Mouse (Mus musculus): ENCODE results near the gene Htr3b. TPM values are rescaled to one million over a fixed set of nuclear protein-coding genes. Genes with fewer than 3 reads are reported as not detected.

The Htr3b gene
- total and polyA plus RNA-seq, 3 experiments, result not detected

- dilution Hi-C loops (cut with MboI; ENCODE audit: extremely low pct_ligation_motif_present, extremely low pct_unique_long_range_greater_than_20kb, low sequenced_read_pairs), result no loop called here
- Histone ChIP-seq H3K9me3 (replicated peaks; ENCODE audit: low read length) (no peaks in the 10 kb centered on the region), H3K36me3 (replicated peaks in 1 of 2; ENCODE audit: control insufficient read depth in 1 of 2, insufficient read depth in 1 of 2, low read length in 1 of 2) (no peaks in the 10 kb centered on the region), H3K4me3 (replicated peaks in 1 of 3; ENCODE audit: low read depth in 2 of 3, low read length in 2 of 3, poor library complexity in 1 of 3) (no peak overlapping the region), H3K4me2 (ENCODE audit: insufficient read depth, low read depth, poor library complexity, severe bottlenecking) (no peak overlapping the region), H3K79me2 (replicated peaks; ENCODE audit: control insufficient read depth, extremely low read depth, insufficient read depth, poor library complexity, severe bottlenecking) (no peaks in the 10 kb centered on the region), H3K27ac (ENCODE audit: insufficient read depth, low read depth) (no peak overlapping the region), H3K9ac (ENCODE audit: insufficient read depth, low read depth) (no peak overlapping the region), H3K4me1 (ENCODE audit: control insufficient read depth in 1 of 2, insufficient read depth in 2 of 2) (no peaks in the 10 kb centered on the region), H3K27me3 (replicated peaks) (peaks cover 54% of the 10 kb centered on the region)
- DNase-seq (ENCODE audit: extremely low read depth), result no peak
- TF ChIP-seq RCOR1 (conservative IDR thresholded peaks at IDR 0.05; ENCODE audit: low read depth, low read length), result no peak
- no peak for TF ChIP-seq CHD2 (IDR thresholded peaks at IDR 0.05; ENCODE audit: low read length)
- TF ChIP-seq NRF1 (IDR thresholded peaks at IDR 0.05; ENCODE audit: low read depth, low read length), result no peak
- TF ChIP-seq MAX (IDR thresholded peaks at IDR 0.05; ENCODE audit: low read length), result no peak
- no peak for TF ChIP-seq BHLHE40 (IDR thresholded peaks at IDR 0.05; ENCODE audit: low read depth, low read length)
- no peak for TF ChIP-seq POLR2A (IDR thresholded peaks at IDR 0.05; ENCODE audit: low read depth, low read length)
- no peak for TF ChIP-seq PAX5 (IDR thresholded peaks at IDR 0.05; ENCODE audit: low read length)
- no peak for TF ChIP-seq MAFK (IDR thresholded peaks at IDR 0.05; ENCODE audit: insufficient replicate concordance, low read length)
- no peak for TF ChIP-seq ZNF384 (IDR thresholded peaks at IDR 0.05; ENCODE audit: low read depth, low read length)
- no peak for TF ChIP-seq TCF12 (IDR thresholded peaks at IDR 0.05; ENCODE audit: low read depth, low read length)
- TF ChIP-seq ZMIZ1 (IDR thresholded peaks at IDR 0.05; ENCODE audit: low read depth, low read length), result no peak
- in situ Hi-C loops (cut with MboI; ENCODE audit: low pct_ligation_motif_present, low pct_unique_long_range_greater_than_20kb, low sequenced_read_pairs), result no loop called here
Observed at GRCm38 (mm10) chr9:48928781-48929180, 36.0 kb downstream of the Htr3b start.

- in situ Hi-C loops (cut with MboI; ENCODE audit: low pct_ligation_motif_present, low pct_unique_long_range_greater_than_20kb, low sequenced_read_pairs) (no loop called here), dilution Hi-C loops (cut with MboI; ENCODE audit: extremely low pct_ligation_motif_present, extremely low pct_unique_long_range_greater_than_20kb, low sequenced_read_pairs) (no loop called here)
- Histone ChIP-seq H3K9ac (ENCODE audit: insufficient read depth, low read depth) (no peak overlapping the region), H3K9me3 (replicated peaks; ENCODE audit: low read length) (no peaks in the 10 kb centered on the region), H3K27me3 (replicated peaks) (peaks cover 61% of the 10 kb centered on the region), H3K4me1 (ENCODE audit: control insufficient read depth in 1 of 2, insufficient read depth in 2 of 2) (no peaks in the 10 kb centered on the region), H3K4me2 (ENCODE audit: insufficient read depth, low read depth, poor library complexity, severe bottlenecking) (no peak overlapping the region), H3K79me2 (replicated peaks; ENCODE audit: control insufficient read depth, extremely low read depth, insufficient read depth, poor library complexity, severe bottlenecking) (no peaks in the 10 kb centered on the region), H3K27ac (ENCODE audit: insufficient read depth, low read depth) (no peak overlapping the region), H3K36me3 (replicated peaks in 1 of 2; ENCODE audit: control insufficient read depth in 1 of 2, insufficient read depth in 1 of 2, low read length in 1 of 2) (no peaks in the 10 kb centered on the region), H3K4me3 (replicated peaks in 1 of 3; ENCODE audit: low read depth in 2 of 3, low read length in 2 of 3, poor library complexity in 1 of 3) (no peak overlapping the region)
- TF ChIP-seq NRF1 (IDR thresholded peaks at IDR 0.05; ENCODE audit: low read depth, low read length) (no peak), GABPA (IDR thresholded peaks at IDR 0.05; ENCODE audit: insufficient replicate concordance, low read depth, low read length) (no peak), BHLHE40 (IDR thresholded peaks at IDR 0.05; ENCODE audit: low read depth, low read length) (no peak), USF1 (IDR thresholded peaks at IDR 0.05; ENCODE audit: low read depth, low read length) (no peak), SMC3 (IDR thresholded peaks at IDR 0.05; ENCODE audit: low read depth, low read length) (no peak), CHD1 (IDR thresholded peaks at IDR 0.05; ENCODE audit: low read depth, low read length) (no peak), MEF2A (IDR thresholded peaks at IDR 0.05; ENCODE audit: borderline replicate concordance, low read depth, low read length) (no peak), ETS1 (conservative IDR thresholded peaks at IDR 0.05; ENCODE audit: low read depth, low read length) (no peak), IRF4 (IDR thresholded peaks at IDR 0.05; ENCODE audit: low read depth, low read length) (no peak), ZNF384 (IDR thresholded peaks at IDR 0.05; ENCODE audit: low read depth, low read length) (no peak), TBP (conservative IDR thresholded peaks at IDR 0.05; ENCODE audit: low read depth, low read length) (no peak), E2F4 (IDR thresholded peaks at IDR 0.05; ENCODE audit: insufficient replicate concordance, low read depth, low read length) (no peak), MAX (IDR thresholded peaks at IDR 0.05; ENCODE audit: low read length) (no peak), ELF1 (IDR thresholded peaks at IDR 0.05; ENCODE audit: low read depth, low read length) (no peak), JUN (IDR thresholded peaks at IDR 0.05; ENCODE audit: insufficient read depth, low read depth, low read length) (no peak), TCF12 (IDR thresholded peaks at IDR 0.05; ENCODE audit: low read depth, low read length) (no peak), MYC (IDR thresholded peaks at IDR 0.05; ENCODE audit: low read depth, low read length) (no peak), CTCF (conservative IDR thresholded peaks at IDR 0.05 in 1 of 2, IDR thresholded peaks at IDR 0.05 in 1 of 2; ENCODE audit: low read depth in 2 of 2, low read length in 2 of 2) (no peak)
- no peak for DNase-seq (ENCODE audit: extremely low read depth)
Observed at GRCm38 (mm10) chr9:48916011-48916788, 48.6 kb downstream of the Htr3b start.

Measured in CH12.LX (cell line).